Mouse (Mus musculus) heart, embryonic 10.5 days (tissue): Measurements from ENCODE around the gene Rpa1. TPM values are rescaled to one million over a fixed set of nuclear protein-coding genes. Genes with fewer than 3 reads are reported as not detected.
A peak's percentile ranks its signal among the peaks of the same experiment; 100 is the strongest.
"Not testable (repeated sequence)": the region's sequence is repeated elsewhere in the genome, so short reads cannot be mapped to it uniquely, and the experiment has no call there.

Experiments
- DNase-seq: peaks from one replicate; pipeline ENCODE4 v3.0.0-alpha.2; 2017; ENCODE audit warnings: low spot score
- H3K27ac ChIP-seq: fragments of 300-500 bp; sonication (generic); 2 replicates; pipeline ENCODE4 v1.5.1; 2016; ENCODE audit warnings: mild to moderate bottlenecking
- H3K27me3 ChIP-seq: fragments of 300-500 bp; sonication (generic); 2 replicates; pipeline ENCODE4 v1.6.1; 2016; ENCODE audit warnings: mild to moderate bottlenecking; ENCODE audit not compliant: poor library complexity, insufficient read depth, severe bottlenecking
- H3K36me3 ChIP-seq: fragments of 300-500 bp; sonication (generic); 2 replicates; pipeline ENCODE4 v1.6.1; 2016; ENCODE audit warnings: mild to moderate bottlenecking, moderate library complexity
- H3K4me1 ChIP-seq: fragments of 300-500 bp; sonication (generic); 2 replicates; pipeline ENCODE4 v1.6.1; 2016; ENCODE audit warnings: mild to moderate bottlenecking
- H3K4me3 ChIP-seq: fragments of 300-500 bp; sonication (generic); 2 replicates; pipeline ENCODE4 v1.5.1; 2016; ENCODE audit warnings: mild to moderate bottlenecking, moderate library complexity
- H3K9me3 ChIP-seq: fragments of 300-500 bp; sonication (generic); 2 replicates; pipeline ENCODE4 v1.6.1; 2016; ENCODE audit warnings: mild to moderate bottlenecking, moderate library complexity
- WGBS: fragments of 180-500 bp; shearing (Covaris S2); methylation state at CpG from one replicate; pipeline ENCODE4 v1.1.7; 2016; 5-methylcytosine and 5-hydroxymethylcytosine counted together
- polyA plus RNA-seq: library from polyadenylated mRNA; unstranded; fragments of >200 nt; fragmentation: Nextera tagmentation; extraction: Ambion mirVana; gene quantifications from 2 replicates; pipeline ENCODE4 v1.2.1, GENCODE M21; 2016

The Rpa1 gene
- 127 and 143 TPM in 2 replicates for polyA plus RNA-seq

- H3K4me3 ChIP-seq, result peak within 1 kb of the TSS; percentile 84
- H3K36me3 ChIP-seq, result peaks cover under 1% of the 10 kb centered on the region; the same call in 1 of the 2 replicates
- no peaks in the 10 kb centered on the region for H3K27me3 ChIP-seq
- WGBS, result under 1% methylated on average over 56 of the region's 56 CpGs
- H3K9me3 ChIP-seq, result no peaks in the 10 kb centered on the region
- peaks cover 19% of the 10 kb centered on the region for H3K4me1 ChIP-seq
- peak; percentile 98 for DNase-seq
- peak within 1 kb of the TSS; percentile 96 for H3K27ac ChIP-seq
Measured at GRCm38 (mm10) chr11:75348199-75348889, at the start of gene Rpa1, which contains the start of gene Smyd4. Gene Rpa1, minus strand, starts transcription at chr11:75348324. Gene Smyd4, plus strand, starts transcription at chr11:75348433.

- no peak for DNase-seq
- Histone ChIP-seq H3K27me3 (no peaks in the 10 kb centered on the region), H3K36me3 (peaks cover 19% of the 10 kb centered on the region; the same call in 1 of the 2 replicates), H3K27ac (no peak overlapping the region), H3K4me1 (peaks cover 15% of the 10 kb centered on the region), H3K4me3 (no peak overlapping the region), H3K9me3 (no peaks in the 10 kb centered on the region)
- 63% methylated on average over 7 of the region's 7 CpGs for WGBS
Measured at GRCm38 (mm10) chr11:75397452-75397851, 49.3 kb upstream of the Rpa1 start.

- no peak for DNase-seq
- no peaks in the 10 kb centered on the region for H3K9me3 ChIP-seq
- peaks cover 10% of the 10 kb centered on the region; the same call in 1 of the 2 replicates for H3K36me3 ChIP-seq
- H3K4me3 ChIP-seq, result no peak overlapping the region
- WGBS, result 74% methylated on average over 1 of the region's 1 CpGs
- H3K27me3 ChIP-seq, result no peaks in the 10 kb centered on the region
- H3K4me1 ChIP-seq, result peaks cover 9% of the 10 kb centered on the region
- no peak overlapping the region for H3K27ac ChIP-seq
Measured at GRCm38 (mm10) chr11:75395611-75396010, 47.5 kb upstream of the Rpa1 start.

GRCm38 (mm10) chr11:75383529-75383928, 35.4 kb upstream of the Rpa1 start:
- not testable (repeated sequence) for DNase-seq, H3K4me3 ChIP-seq, H3K27ac ChIP-seq, H3K4me1 ChIP-seq, H3K9me3 ChIP-seq, H3K27me3 ChIP-seq
- peaks cover 19% of the 10 kb centered on the region; the same call in 1 of the 2 replicates for H3K36me3 ChIP-seq
- 59% methylated on average over 3 of the region's 3 CpGs for WGBS

- WGBS, result 88% methylated on average over 2 of the region's 2 CpGs
Measured at GRCm38 (mm10) chr11:75378786-75379185, 30.7 kb upstream of the Rpa1 start.

GRCm38 (mm10) chr11:75377125-75377524, 29.0 kb upstream of the Rpa1 start:
- 0 out of 2 replicates have a peak, but pooled peaks cover 3% of the 10 kb centered on the region for H3K36me3 ChIP-seq
- H3K27me3 ChIP-seq, result no peaks in the 10 kb centered on the region
- DNase-seq, result no peak
- no peaks in the 10 kb centered on the region for H3K9me3 ChIP-seq
- H3K4me3 ChIP-seq, result no peak overlapping the region
- H3K4me1 ChIP-seq, result no peaks in the 10 kb centered on the region
- H3K27ac ChIP-seq, result no peak overlapping the region
- 87% methylated on average over 1 of the region's 1 CpGs for WGBS

More at GRCm38 (mm10) chr11:75378786-75379185, 30.7 kb upstream of the Rpa1 start:
- H3K27ac ChIP-seq, H3K9me3 ChIP-seq, H3K27me3 ChIP-seq, H3K4me3 ChIP-seq, H3K4me1 ChIP-seq, DNase-seq, H3K36me3 ChIP-seq: not testable (repeated sequence)

- Histone ChIP-seq H3K9me3 (no peaks in the 10 kb centered on the region), H3K27ac (no peak overlapping the region), H3K27me3 (no peaks in the 10 kb centered on the region), H3K4me1 (no peaks in the 10 kb centered on the region), H3K4me3 (no peak overlapping the region), H3K36me3 (peaks cover 16% of the 10 kb centered on the region)
- DNase-seq, result no peak
- 93% methylated on average over 1 of the region's 1 CpGs for WGBS
Measured at GRCm38 (mm10) chr11:75355475-75355874, 7.4 kb upstream of the Rpa1 start.

GRCm38 (mm10) chr11:75351225-75351624, 3.1 kb upstream of the Rpa1 start:
- Histone ChIP-seq H3K4me1 (peaks cover 15% of the 10 kb centered on the region), H3K27ac (no peak overlapping the region), H3K27me3 (no peaks in the 10 kb centered on the region), H3K9me3 (no peaks in the 10 kb centered on the region), H3K4me3 (no peak overlapping the region), H3K36me3 (peaks cover 11% of the 10 kb centered on the region; the same call in 1 of the 2 replicates)
- no peak for DNase-seq

GRCm38 (mm10) chr11:75348890-75349261, 752 bp upstream of the Rpa1 start:
- H3K27ac ChIP-seq, result peak overlapping the region; percentile 96
- no peaks in the 10 kb centered on the region for H3K27me3 ChIP-seq
- no peaks in the 10 kb centered on the region for H3K9me3 ChIP-seq
- peaks cover 4% of the 10 kb centered on the region; the same call in 1 of the 2 replicates for H3K36me3 ChIP-seq
- WGBS, result 44% methylated on average over 10 of the region's 10 CpGs
- peaks cover 19% of the 10 kb centered on the region for H3K4me1 ChIP-seq
- peak overlapping the region; percentile 84 for H3K4me3 ChIP-seq
- no peak for DNase-seq

- DNase-seq, result no peak
- no peaks in the 10 kb centered on the region for H3K9me3 ChIP-seq
- H3K36me3 ChIP-seq, result peaks cover 4% of the 10 kb centered on the region
- peak overlapping the region; percentile 96 for H3K27ac ChIP-seq
- H3K4me3 ChIP-seq, result peak overlapping the region; percentile 84
- peaks cover 19% of the 10 kb centered on the region for H3K4me1 ChIP-seq
- WGBS, result 1% methylated on average over 10 of the region's 10 CpGs
- H3K27me3 ChIP-seq, result no peaks in the 10 kb centered on the region
Measured at GRCm38 (mm10) chr11:75347596-75347995, 528 bp downstream of the Rpa1 start.

GRCm38 (mm10) chr11:75347188-75347585, 937 bp downstream of the Rpa1 start:
- Histone ChIP-seq H3K27ac (0 out of 2 replicates have a peak overlapping the region, but pooled peaks have one; percentile 96), H3K27me3 (no peaks in the 10 kb centered on the region), H3K9me3 (no peaks in the 10 kb centered on the region), H3K4me3 (peak overlapping the region; percentile 84), H3K4me1 (peaks cover 19% of the 10 kb centered on the region), H3K36me3 (peaks cover 4% of the 10 kb centered on the region)
- no peak for DNase-seq
- 38% methylated on average over 10 of the region's 10 CpGs for WGBS

- peaks cover 19% of the 10 kb centered on the region for H3K4me1 ChIP-seq
- 76% methylated on average over 4 of the region's 4 CpGs for WGBS
- H3K27ac ChIP-seq, result no peak overlapping the region
- no peaks in the 10 kb centered on the region for H3K27me3 ChIP-seq
- H3K9me3 ChIP-seq, result no peaks in the 10 kb centered on the region
- H3K4me3 ChIP-seq, result peak overlapping the region; percentile 84; the same call in 1 of the 2 replicates
- DNase-seq, result peak; percentile 1
- peaks cover 8% of the 10 kb centered on the region for H3K36me3 ChIP-seq
Measured at GRCm38 (mm10) chr11:75346556-75347187, 1.5 kb downstream of the Rpa1 start.

- 97% methylated on average over 5 of the region's 5 CpGs for WGBS
- Histone ChIP-seq H3K4me3 (no peak overlapping the region), H3K27ac (no peak overlapping the region), H3K4me1 (peaks cover 19% of the 10 kb centered on the region), H3K9me3 (no peaks in the 10 kb centered on the region), H3K36me3 (peaks cover 27% of the 10 kb centered on the region), H3K27me3 (no peaks in the 10 kb centered on the region)
- peak; percentile 58 for DNase-seq
Measured at GRCm38 (mm10) chr11:75344716-75345115, 3.4 kb downstream of the Rpa1 start.
